Mouse (Mus musculus): Measurements from ENCODE around the gene Arl6ip4. TPM values are rescaled to one million over a fixed set of nuclear protein-coding genes. Genes with fewer than 3 reads are reported as not detected.

Arl6ip4 gene
- total RNA-seq (2015; ENCODE audit: low replicate concordance) (18.4 and 22.9 TPM in 2 replicates), total RNA-seq (2017; ENCODE audit: low replicate concordance) (12.2 and 65.1 TPM in 2 replicates)

DNA sequence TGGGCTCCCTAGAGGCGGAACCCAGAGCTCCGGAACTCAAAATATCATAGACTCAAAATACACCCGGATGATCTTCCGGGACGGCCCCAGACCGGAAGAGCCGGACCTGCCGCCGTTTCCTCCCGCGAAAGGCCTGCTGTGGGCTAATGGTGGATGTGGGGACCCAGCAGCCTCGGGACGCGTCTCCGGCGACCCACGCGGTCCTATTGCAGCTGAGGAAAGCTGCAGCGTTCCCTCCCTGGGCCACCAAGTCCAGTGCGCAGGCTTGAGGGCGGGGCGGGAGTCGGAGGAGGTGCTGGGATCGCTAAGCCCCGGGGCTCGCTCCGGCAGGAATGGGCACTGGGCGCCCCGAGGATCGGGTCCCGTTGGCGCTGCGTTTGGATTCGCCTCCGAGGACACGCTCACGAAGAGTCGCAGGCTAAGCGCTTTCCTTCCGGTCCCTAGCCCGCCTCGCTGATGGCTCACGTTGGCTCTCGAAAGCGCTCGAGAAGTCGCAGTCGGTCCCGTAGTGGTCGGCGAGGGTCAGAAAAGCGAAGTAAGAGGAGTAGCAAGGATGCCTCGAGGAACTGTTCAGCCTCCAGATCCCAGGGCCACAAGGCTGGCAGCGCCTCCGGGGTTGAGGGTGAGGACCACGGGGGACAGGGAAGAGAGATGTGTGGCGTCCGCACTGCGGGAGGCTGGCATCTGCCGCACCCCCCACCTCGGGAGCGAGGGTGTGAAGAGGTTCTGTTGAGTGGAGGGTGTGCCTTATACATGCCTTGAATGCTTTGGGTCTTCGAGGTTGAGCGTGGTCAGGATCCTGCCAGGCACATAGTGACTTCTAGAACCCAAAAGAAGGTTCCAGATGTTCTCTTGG is at the start of gene Arl6ip4:
Gene Arl6ip4 (plus strand): TSS at position 100 of the 856 bp plus-strand sequence.
- peak; percentile 13 for ATAC-seq (replicated peaks; ENCODE audit: low FRiP score, poor library complexity, severe bottlenecking)

DNA sequence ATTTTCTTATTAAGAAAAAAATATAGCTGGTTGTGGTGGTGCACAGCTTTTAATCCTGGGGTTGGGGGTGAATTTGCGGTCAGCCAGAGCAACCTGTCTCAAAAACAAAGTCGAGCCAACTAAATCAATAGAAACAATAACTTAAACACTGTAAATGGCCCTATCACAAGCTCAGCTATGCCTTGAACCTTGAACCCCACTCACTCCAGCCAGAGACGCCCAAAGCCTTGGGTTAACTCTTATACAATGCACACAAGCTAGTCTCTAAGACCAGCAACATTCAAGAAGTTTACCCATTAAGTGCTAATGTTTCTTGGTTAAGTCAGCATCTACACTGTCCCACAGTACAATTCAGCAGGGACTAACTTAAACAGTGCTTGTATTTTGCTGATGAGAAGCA is 46.2 kb upstream of the Arl6ip4 start:
- ATAC-seq (replicated peaks; ENCODE audit: low FRiP score, poor library complexity, severe bottlenecking): no peak

DNA sequence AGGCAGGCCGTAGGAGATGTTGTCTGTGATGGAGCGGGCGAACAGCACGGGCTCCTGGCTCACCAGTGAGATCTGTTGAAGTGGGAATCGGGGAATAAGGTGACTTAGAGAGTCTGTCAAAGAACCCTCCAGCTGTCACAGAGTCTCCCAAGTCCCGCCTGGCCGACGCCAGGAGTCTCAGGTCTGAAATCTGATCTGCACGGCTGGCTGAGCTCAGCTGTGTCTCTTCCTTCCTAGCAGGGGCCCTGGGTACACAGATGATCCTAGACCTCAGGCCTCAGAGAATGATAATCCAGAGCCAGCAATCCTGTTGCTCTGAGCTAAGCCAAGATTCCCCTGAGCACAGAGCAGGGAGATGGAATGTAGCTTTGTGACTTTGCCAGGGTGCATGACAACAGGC is 42.2 kb upstream of the Arl6ip4 start:
- ATAC-seq (replicated peaks; ENCODE audit: low FRiP score, poor library complexity, severe bottlenecking): no peak

DNA sequence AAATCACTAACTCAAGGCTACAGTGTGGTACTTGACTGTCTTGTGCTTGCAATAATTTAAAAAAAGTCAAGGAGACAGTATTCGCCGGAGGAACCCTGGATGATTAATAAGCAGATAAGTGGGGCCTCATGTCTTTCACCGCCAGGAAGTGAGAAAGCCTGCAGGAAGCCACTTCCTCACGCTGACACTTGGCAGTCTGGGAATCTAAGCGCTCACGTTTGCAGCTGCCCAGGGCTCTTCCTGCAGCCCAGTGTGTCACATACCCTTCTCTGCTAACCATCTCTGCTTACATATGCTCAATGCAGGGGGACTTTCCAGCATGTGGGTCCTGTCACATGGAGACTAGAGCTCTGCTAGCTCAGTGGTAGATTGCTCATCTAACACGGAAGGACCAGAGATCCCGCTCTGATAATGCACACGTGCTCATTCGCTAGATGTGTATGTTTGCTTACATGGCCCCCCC is 41.0 kb upstream of the Arl6ip4 start:
- ATAC-seq (replicated peaks; ENCODE audit: low FRiP score, poor library complexity, severe bottlenecking): no peak

DNA sequence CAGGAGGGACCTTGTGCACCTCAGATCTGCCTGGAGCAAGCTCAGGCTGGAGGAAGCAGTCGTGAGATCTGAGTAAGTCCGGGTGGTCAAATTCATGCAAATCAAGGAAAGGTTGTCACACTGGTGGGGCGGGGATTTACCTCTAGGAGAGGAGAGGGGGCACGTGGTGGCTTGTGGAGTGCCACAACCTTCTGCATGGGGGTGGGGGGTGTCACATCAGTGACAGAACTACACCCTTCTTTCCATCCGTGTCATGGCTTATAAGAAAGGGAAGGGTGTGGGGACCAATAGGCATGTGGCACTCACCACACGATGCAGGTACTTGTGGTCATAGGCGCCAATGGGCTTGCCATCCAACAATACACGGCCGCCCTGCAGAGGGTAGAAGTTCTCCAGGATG is 40.2 kb upstream of the Arl6ip4 start:
- no peak for ATAC-seq (replicated peaks; ENCODE audit: low FRiP score, poor library complexity, severe bottlenecking)

DNA sequence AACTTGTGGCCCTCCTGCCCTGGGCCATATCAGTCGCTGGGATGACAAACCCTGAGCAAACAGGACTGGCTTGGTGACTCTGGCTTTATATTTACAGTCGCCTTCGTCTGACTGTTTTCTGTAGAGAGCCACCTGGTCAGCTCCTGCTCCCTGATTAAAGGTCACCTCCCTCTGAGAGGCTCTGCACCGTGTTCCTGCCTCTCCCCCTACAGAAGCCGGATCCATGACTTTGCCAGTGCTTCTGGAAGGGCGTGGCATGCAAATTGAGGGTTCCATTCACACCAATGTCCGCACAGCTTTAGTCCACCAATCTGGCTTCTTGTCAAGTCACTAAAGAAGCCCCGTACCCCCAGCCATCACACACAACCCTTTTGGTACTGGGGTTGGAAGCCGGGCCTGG is 39.3 kb upstream of the Arl6ip4 start:
- no peak for ATAC-seq (replicated peaks; ENCODE audit: low FRiP score, poor library complexity, severe bottlenecking)

DNA sequence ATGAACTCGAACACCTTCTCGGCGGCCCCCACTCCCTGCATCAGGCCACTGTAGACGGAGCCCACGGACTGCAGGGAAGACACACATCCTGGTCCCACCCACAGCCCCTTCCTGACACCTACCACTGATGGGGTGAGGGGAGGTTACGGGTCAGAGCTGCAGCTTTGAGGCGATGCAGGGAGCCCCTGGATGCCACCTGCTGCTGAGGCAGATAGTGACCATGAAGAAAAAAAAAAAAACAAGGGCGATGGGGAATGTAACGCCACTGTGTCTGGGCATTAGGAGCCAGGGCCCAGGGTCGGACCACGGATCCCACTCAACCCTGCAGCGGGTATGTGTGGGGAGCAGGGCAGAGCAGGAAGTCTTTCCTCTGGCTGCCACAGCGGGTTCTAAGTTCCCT is 38.6 kb upstream of the Arl6ip4 start:
- ATAC-seq (replicated peaks; ENCODE audit: low FRiP score, poor library complexity, severe bottlenecking): no peak

DNA sequence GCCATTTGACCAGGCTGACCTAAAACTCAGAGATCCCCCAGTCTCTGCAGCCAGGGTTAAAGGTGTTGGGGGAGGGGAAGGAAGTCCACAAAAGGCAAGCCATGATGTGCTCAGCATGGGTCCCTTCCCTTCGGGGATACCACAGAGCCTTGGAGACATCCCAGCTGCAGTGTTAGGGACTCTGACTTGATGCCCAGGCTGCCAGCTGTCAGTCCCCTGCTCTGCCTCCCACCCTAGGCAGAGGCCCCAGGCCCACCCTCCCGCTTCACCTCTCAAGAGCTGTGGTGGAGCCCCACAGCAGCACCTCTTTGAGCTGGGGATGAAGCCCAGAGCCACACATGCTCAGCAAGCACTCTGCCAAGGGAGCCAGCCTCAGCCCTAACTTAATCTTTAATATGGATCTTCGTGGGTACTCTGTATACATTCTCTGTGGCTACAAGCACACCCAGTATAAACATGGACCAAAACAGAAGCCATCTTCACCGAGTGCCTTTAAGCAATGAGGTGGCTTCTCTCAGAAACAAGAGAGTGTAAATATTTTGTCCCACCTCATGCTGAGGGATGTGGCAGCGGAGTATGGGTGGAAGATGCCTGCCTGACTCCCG is 37.9 kb upstream of the Arl6ip4 start:
- ATAC-seq (replicated peaks; ENCODE audit: low FRiP score, poor library complexity, severe bottlenecking): no peak

DNA sequence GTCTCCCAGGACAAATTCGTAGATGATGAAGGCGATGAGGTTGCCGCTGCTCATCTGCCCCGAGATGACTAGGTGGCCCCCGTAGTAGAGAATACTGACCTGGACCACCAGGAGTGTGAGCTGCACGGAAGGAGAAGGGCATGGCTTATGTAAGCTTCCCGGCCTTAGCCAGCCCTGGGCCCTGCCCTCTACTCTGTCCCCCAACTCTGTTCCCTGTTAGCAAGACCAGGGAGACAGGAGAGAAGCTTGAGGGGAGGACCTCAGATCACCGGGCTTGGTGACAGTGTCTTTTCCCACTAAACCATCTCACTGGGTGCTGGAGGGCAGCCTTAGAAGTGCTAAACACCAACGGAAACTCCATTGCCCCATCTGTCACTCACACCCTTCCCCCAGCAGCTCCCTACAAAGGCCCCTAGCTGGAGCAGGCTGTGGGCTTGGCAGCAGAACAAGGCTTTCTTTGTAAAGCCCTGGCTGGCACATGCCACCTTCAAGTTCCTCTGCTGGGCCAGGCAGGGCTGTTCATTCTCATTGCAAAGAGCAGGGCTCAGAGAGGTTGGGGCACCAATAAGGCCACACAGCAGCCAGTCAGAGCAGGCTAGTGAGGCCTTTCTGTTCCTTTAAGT is 37.0 kb upstream of the Arl6ip4 start:
- ATAC-seq (replicated peaks; ENCODE audit: low FRiP score, poor library complexity, severe bottlenecking): no peak

DNA sequence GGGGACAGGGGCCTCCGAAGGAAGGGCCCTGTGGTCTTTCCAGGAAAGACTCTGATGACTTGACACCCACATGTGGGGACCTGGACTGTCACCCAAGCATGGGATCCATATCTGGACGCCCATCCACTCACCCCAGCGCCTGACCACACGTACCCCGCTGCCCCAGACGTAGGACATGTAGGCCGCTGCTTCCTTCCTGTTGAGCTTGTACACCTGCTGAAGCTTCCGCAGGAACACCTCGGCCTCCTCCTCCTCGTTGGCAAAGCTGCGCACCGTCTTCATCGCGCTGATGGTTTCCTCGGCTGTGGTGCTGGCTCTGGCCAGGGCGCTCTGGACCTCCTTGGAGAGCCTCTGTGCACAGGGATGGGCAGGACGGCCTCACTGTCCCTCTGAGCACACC is 36.0 kb upstream of the Arl6ip4 start:
- ATAC-seq (replicated peaks; ENCODE audit: low FRiP score, poor library complexity, severe bottlenecking): no peak

DNA sequence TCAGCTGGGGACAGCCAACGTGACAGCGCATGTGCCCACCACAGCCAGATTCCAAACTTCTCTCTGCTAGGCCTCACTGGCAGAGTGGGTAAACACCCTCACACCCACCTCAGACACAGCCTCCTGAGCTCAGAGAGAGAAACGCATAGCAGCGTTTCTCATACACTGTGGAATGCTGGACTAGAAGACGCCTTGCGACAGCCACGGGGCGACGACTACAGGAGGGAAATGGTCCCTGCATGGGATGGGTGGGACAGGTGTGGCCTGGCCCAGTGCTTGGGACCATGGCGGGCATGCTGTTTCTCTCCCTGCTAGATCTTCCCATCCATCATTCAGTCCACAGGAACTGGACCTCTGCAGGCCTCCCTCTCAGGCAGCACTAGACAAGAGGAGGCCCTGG is 33.4 kb upstream of the Arl6ip4 start:
- ATAC-seq (replicated peaks; ENCODE audit: low FRiP score, poor library complexity, severe bottlenecking): no peak

DNA sequence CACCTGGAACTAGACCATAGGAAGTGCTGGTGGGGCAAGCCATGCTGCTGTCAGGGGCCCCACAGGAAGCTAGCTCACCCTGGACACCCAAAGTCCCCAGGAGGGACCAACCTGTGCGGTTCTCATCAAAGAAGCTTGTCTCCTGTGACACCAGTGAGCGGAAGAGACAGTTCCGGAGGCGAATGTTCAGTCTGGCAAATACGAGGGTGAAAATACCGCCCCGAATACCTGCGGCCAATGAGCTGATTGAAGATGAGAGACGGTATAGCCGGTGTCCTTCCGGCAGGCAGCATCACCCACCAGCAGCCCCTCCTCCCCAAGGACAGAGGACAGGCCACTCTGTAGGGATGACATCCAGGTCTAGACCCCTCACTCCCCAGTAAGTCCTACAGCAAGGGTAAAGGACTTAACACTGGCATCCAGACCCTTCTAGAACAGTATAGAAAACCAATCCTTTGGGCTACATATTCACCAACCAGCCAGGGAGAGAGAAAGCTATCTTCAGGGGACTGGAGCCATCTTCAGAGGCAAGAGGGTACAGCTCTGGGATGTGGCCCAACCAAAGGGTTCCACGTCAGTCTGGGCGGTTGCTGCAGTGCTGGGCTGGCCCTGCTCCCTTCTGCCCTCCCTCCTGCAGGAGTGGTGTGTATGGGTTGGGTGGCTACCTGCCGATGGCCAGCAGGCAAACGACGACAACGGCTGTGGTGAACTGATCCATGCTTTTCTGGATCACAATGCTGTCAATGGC is 32.8 kb upstream of the Arl6ip4 start:
- no peak for ATAC-seq (replicated peaks; ENCODE audit: low FRiP score, poor library complexity, severe bottlenecking)

DNA sequence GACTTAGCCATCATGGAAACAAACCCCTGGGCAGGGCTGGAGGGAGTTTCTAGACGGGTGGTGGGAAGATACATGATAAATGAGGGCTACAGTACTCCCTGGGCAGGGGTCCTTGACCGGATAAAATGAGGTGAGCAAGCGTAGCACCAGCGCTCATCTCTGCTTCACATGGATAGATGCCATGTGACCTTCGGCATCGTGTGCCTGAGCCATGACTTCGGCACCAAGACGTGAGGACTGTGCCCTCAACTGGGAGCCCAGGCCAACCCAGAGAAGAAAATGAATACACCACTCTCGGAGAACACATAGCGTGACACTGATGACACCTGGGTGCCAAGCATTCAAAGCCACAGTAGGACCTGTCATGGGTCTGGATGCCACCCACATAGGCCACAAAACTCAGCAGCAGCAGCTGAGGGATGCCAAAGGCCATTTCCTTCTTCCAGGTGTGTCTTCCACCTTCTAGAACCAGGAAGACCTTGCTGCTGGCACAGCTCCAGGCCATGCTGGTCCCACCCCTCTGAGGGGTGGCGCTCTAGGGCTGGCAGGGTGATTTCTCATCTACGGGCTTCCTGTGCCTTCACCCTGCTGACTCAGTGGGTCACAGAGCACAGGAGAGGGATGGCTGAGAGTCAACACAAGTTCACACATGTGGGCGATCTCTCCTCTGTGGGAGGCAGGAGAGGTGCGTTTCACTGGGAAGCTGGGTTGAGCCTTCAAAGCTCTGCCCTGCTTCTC is 31.9 kb upstream of the Arl6ip4 start:
- ATAC-seq (replicated peaks; ENCODE audit: low FRiP score, poor library complexity, severe bottlenecking): no peak

DNA sequence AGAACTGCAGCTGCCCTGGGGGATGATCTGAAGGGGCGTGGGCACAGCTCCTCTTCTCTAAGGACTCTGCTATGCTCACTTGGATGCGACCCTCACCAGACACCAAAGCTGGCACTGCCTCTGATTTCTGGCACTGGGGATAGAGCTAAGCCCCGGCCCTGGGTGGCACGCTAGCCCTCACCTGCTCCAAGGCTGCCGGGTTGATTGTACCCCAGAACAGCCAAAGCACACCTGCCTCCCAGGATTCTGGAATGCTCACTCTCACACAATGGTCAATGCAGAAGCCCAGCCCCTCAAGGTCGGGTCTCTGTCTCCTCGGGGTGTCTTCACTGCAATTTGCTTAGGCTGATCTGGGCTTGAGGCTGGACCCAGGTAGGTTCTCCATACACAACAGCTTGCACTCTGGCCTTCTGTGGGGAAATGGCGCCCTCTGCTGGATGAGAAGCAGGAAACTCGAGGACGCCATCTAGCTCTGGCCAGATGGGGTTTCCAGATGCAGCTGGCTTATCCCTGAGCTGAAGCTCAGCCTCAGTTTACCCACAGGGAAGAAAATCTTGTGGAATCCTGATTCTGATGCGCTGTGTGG is 31.2 kb upstream of the Arl6ip4 start:
- ATAC-seq (replicated peaks; ENCODE audit: low FRiP score, poor library complexity, severe bottlenecking): peak; percentile 71

DNA sequence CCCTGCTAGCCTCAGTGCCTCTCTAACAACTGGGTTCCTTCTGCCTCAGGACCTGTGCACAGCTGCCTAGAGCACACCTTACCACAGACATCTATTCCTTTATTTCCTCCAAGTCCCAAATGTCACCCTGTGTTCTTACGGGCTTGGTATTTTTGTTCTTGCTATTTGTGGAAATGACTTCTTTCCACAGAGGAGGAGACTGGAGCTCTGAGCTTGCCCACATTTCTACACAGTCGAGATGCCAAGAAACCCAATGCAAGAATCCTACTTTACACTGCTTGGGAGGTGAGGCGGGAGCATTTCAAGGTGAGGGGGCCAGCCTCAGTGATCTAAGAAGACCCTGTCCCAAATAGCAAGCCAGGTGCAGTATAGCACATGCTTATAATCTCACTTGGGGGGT is 30.4 kb upstream of the Arl6ip4 start:
- no peak for ATAC-seq (replicated peaks; ENCODE audit: low FRiP score, poor library complexity, severe bottlenecking)

DNA sequence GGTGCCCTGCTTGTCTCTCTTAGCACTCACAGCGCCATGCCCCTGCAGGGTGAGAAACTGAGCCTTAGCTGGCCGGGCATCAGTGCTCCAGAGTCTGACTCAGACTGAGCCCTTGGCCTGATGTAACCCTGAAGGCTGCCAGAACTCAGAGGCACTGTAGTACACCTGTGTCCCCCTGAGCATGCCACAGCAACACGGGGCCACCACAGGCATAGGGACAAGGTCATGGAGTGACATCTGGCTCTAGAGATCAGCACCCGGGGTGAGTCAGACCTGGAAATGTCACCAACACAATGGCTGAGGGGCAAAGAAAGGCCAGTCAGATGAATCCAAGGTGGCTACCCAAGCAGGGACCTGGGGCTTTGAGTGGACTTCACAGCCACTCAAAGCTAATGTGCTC is 29.0 kb upstream of the Arl6ip4 start:
- ATAC-seq (replicated peaks; ENCODE audit: low FRiP score, poor library complexity, severe bottlenecking): no peak

DNA sequence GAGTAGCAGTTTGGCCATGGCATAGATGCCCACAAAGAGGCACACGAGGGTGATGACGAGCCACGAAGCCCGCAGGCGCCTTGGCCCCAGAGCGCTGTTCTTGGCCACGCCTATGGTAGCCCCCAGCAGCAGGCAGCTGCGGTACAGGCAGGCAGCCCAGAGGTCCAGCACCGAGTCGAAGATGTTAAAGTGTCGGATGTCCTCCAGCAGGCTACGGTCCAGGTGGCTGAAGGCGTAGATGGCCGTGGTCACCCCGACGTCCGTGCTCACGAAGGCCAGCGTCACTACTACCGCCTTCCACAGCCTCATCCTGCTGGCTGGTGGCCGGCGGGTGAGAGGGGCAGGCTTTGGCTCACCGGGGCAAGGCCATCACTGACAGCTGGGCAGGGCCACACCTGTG is 26.0 kb upstream of the Arl6ip4 start:
- no peak for ATAC-seq (replicated peaks; ENCODE audit: low FRiP score, poor library complexity, severe bottlenecking)

DNA sequence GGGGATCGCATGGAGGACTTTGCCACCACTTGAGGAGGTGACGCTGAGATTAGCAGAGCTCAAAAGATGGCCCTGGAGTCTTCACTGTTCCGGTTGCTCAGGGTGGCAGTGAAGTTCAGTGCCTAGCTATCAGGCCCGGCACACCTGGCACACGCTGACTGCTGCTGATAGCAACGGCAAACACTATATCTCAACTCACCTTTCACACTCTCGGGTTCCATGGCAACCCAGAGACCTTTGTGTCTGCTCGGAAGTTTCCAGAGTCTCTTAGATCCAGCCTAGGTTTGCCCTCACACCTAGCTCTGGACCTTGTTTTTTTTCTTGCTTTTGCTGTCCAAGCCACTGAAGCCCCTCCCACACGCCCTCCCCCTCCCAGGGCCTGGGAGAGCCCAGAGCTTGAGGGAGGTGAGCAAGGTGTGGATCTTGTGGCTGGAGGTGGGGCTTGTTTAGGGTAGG is 23.9 kb upstream of the Arl6ip4 start:
- ATAC-seq (replicated peaks; ENCODE audit: low FRiP score, poor library complexity, severe bottlenecking): peak; percentile 68

Data from erythroblast, adult 5-6 weeks (primary cell).